14 mouse cellular contexts compared by ENCODE assay signal in the genomic region with DNA sequence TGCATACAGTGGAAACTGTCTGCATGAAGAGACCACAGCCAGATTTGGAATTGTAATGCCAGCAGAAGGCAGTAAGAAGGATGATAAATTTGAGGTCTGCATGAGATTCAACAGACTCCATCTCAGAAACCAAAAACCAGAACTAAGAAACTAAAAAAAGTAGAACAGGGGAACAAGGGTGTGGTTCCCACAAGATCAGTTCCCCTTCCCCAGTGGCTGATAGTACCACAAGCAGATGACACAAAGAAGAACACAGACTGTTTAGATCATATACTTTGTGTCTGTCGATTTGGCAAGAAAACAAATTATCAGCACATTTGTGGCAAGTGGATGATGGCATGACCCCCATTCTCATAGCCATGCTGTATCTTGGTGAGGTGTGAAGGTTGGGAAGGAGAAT. TPM values are rescaled to one million over a fixed set of nuclear protein-coding genes. Genes with fewer than 3 reads are reported as not detected.
DNase-seq lines count a peak whose midpoint lies in the region; ATAC-seq and TF ChIP-seq lines count a peak whose summit lies in the region.
"Had no signal": no experiment of that assay in that cellular context is flagged by ENCODE, and none has a peak within 500 bp of the region (broad histone marks: within the 10 kb centered on the region; RNA-seq: fewer than 3 reads in every experiment).

No protein-coding gene starts in this region.

- no peak overlapping the region for H3K4me3 ChIP-seq in layer of hippocampus, adult 2 months
- no peak overlapping the region for H3K4me3 ChIP-seq in forebrain, embryonic 15.5 days
- H3K4me3 ChIP-seq: limb, embryonic 10.5 days had no signal

- ATAC-seq in granulocyte monocyte progenitor cell, adult 5-6 weeks (replicated peaks; ENCODE audit: poor library complexity, severe bottlenecking), result peak; percentile 67
- ATAC-seq in forebrain, embryonic 15.5 days (replicated peaks), result no peak
- ATAC-seq: inflammation-experienced regulatory T-cells, adult 6 months had no signal

- H3K9ac ChIP-seq in forebrain, embryonic 15.5 days (replicated peaks), result no peak overlapping the region

- TF ChIP-seq CTCF in layer of hippocampus, adult 2 months (conservative IDR thresholded peaks at IDR 0.05), result no peak

- no peak overlapping the region for H3K4me2 ChIP-seq in forebrain, embryonic 15.5 days (replicated peaks)

- H3K27ac ChIP-seq in layer of hippocampus, adult 2 months, result no peak overlapping the region
- no peak overlapping the region for H3K27ac ChIP-seq in forebrain, embryonic 15.5 days (replicated peaks)
- H3K27ac ChIP-seq: limb, embryonic 10.5 days had no signal

- H3K9me3 ChIP-seq in forebrain, embryonic 15.5 days, result no peaks in the 10 kb centered on the region
- H3K9me3 ChIP-seq: limb, embryonic 10.5 days had no signal

- H3K36me3 ChIP-seq in forebrain, embryonic 15.5 days, result no peaks in the 10 kb centered on the region
- H3K36me3 ChIP-seq: limb, embryonic 10.5 days had no signal

- H3K27me3 ChIP-seq in forebrain, embryonic 15.5 days, result no peaks in the 10 kb centered on the region

- WGBS in forebrain, embryonic 15.5 days, result 92% methylated on average over 1 of the region's 1 CpGs

- DNase-seq in layer of hippocampus, adult 9-11 months, result peak; percentile 30
- no peak for DNase-seq in layer of hippocampus, adult 2 months (ENCODE audit: low spot score in 2 of 2)
- DNase-seq in CD4-positive helper T cell, adult 2 months (ENCODE audit: low read depth, low spot score), result peak; percentile 25
- DNase-seq in naive thymus-derived CD4-positive, alpha-beta T cell, adult 2 months (ENCODE audit: low read depth), result peak; percentile 2
- no peak for DNase-seq in testis, postnatal 14 days (ENCODE audit: low spot score)
- no peak for DNase-seq in cerebellum, postnatal 14 days
- DNase-seq: kidney, postnatal 10 days; right cerebral cortex, postnatal 25 days had no signal

- no peaks in the 10 kb centered on the region for H3K4me1 ChIP-seq in forebrain, embryonic 15.5 days
- H3K4me1 ChIP-seq: limb, embryonic 10.5 days had no signal

RNA-seq across cellular contexts. Expression of a gene that starts 24.6 kb away (rescaled TPM):
- total RNA-seq in layer of hippocampus, adult 2 months (2021), result not detected
- total RNA-seq in granulocyte monocyte progenitor cell, adult 5-6 weeks (2014; fragmentation: Nextera tagmentation), result not detected in 2 replicates
- 4.5 TPM in 1 of 2 replicates, not detected in the other for total RNA-seq in granulocyte monocyte progenitor cell, adult 5-6 weeks (2017)
- not detected in 2 replicates for polyA plus RNA-seq in forebrain, embryonic 15.5 days (2015; fragmentation: Nextera tagmentation; extraction: Ambion mirVana)
- total RNA-seq: layer of hippocampus, postnatal 25 days had no signal
- polyA plus RNA-seq: C2C12 had no signal

RNA-seq across cellular contexts. Expression of a gene that starts 24.7 kb away (rescaled TPM):
- not detected for total RNA-seq in layer of hippocampus, adult 2 months (2021)
- total RNA-seq in granulocyte monocyte progenitor cell, adult 5-6 weeks (2014; fragmentation: Nextera tagmentation), result 0.17 and 6.7 TPM in 2 replicates
- 15.0 and 20.1 TPM in 2 replicates for total RNA-seq in granulocyte monocyte progenitor cell, adult 5-6 weeks (2017)
- not detected in 2 replicates for polyA plus RNA-seq in forebrain, embryonic 15.5 days (2015; fragmentation: Nextera tagmentation; extraction: Ambion mirVana)
- total RNA-seq: layer of hippocampus, postnatal 25 days had no signal
- polyA plus RNA-seq: C2C12 had no signal

RNA-seq across cellular contexts. Expression of a gene that starts 35.0 kb away (rescaled TPM):
- total RNA-seq in layer of hippocampus, adult 2 months (2021), result under 1 TPM in 1 of 2 experiments, not detected in 1; 0.15 TPM
- total RNA-seq in granulocyte monocyte progenitor cell, adult 5-6 weeks (2014; fragmentation: Nextera tagmentation), result 5.7 and 10.6 TPM in 2 replicates
- total RNA-seq in granulocyte monocyte progenitor cell, adult 5-6 weeks (2017), result 27.1 and 38.8 TPM in 2 replicates
- polyA plus RNA-seq in forebrain, embryonic 15.5 days (2015; fragmentation: Nextera tagmentation; extraction: Ambion mirVana), result 0.46 and 0.65 TPM in 2 replicates

Comparison
In these comparisons a context has a peak if more than half of its experiments do, and no peak if none do; other contexts are left out.
1. DNase-seq: peak in layer of hippocampus, adult 9-11 months (single experiment), CD4-positive helper T cell, adult 2 months (single experiment) and naive thymus-derived CD4-positive, alpha-beta T cell, adult 2 months (single experiment); none in layer of hippocampus, adult 2 months (0 of 2), testis, postnatal 14 days (single experiment) and cerebellum, postnatal 14 days (0 of 2).
2. RNA of a gene that starts 35.0 kb away (total RNA-seq): 5.7 to 38.8 TPM in granulocyte monocyte progenitor cell, adult 5-6 weeks; 0.15 TPM in layer of hippocampus, adult 2 months; every median in the first group is over 4 times any median in the second.